Mouse (Mus musculus) forebrain, embryonic 14.5 days (tissue): ENCODE data around the gene Ccdc177. TPM values are rescaled to one million over a fixed set of nuclear protein-coding genes. Genes with fewer than 3 reads are reported as not detected.
A peak's percentile ranks its signal among the peaks of the same experiment; 100 is the strongest.

Experiments used
- ATAC-seq: fragments of 200-750 bp; cut with Nextera tagmentation; 2 replicates; pipeline ENCODE4 v1.8.0; 2017; ENCODE audit warnings: mild to moderate bottlenecking, moderate library complexity
- DNase-seq: peaks from one replicate; pipeline ENCODE4 v3.0.0-alpha.2; 2015; ENCODE audit warnings: low spot score
- H3K27ac ChIP-seq: fragments of 300-500 bp; sonication (generic); 2 replicates; pipeline ENCODE4 v1.5.1; 2014; ENCODE audit warnings: low read depth, mild to moderate bottlenecking, control low read depth, low read length, moderate library complexity
- H3K27me3 ChIP-seq: fragments of 300-500 bp; sonication (generic); replicated peaks from 2 replicates; pipeline ENCODE4 v1.6.1; 2014; ENCODE audit warnings: low read length, control low read depth, mixed read lengths; ENCODE audit not compliant: control insufficient read depth, insufficient read depth
- H3K36me3 ChIP-seq: fragments of 300-500 bp; sonication (generic); 2 replicates; pipeline ENCODE4 v1.6.1; 2014; ENCODE audit warnings: low read length, control low read depth; ENCODE audit not compliant: control insufficient read depth, insufficient read depth
- H3K4me1 ChIP-seq: fragments of 300-500 bp; sonication (generic); 2 replicates; pipeline ENCODE4 v1.6.1; 2014; ENCODE audit warnings: antibody characterized with exemption, low read length, control low read depth; ENCODE audit not compliant: control insufficient read depth, insufficient read depth
- H3K4me2 ChIP-seq: fragments of 300-500 bp; sonication (generic); 2 replicates; pipeline ENCODE4 v1.6.1; 2014; ENCODE audit warnings: mild to moderate bottlenecking, control low read depth, low read length
- H3K4me3 ChIP-seq: fragments of 300-500 bp; sonication (generic); 2 replicates; pipeline ENCODE4 v1.5.1; 2014; ENCODE audit warnings: low read depth, low read length, control low read depth
- H3K9ac ChIP-seq: fragments of 300-500 bp; sonication (generic); 2 replicates; pipeline ENCODE4 v1.6.1; 2014; ENCODE audit warnings: mild to moderate bottlenecking, low read length, control low read depth, moderate library complexity
- H3K9me3 ChIP-seq: fragments of 300-500 bp; sonication (generic); replicated peaks from 2 replicates; pipeline ENCODE4 v1.6.1; 2016; ENCODE audit warnings: low read length, control low read depth, mixed read lengths; ENCODE audit not compliant: control insufficient read depth
- WGBS: fragments of 180-500 bp; shearing (Covaris S2); extraction: QIAGEN DNeasy Blood & Tissue Kit; methylation state at CpG from one replicate; pipeline ENCODE4 v1.1.7; 2014; 5-methylcytosine and 5-hydroxymethylcytosine counted together
- polyA plus RNA-seq: library from polyadenylated mRNA; unstranded; fragments of >200 nt; fragmentation: Nextera tagmentation; extraction: Ambion mirVana; gene quantifications from 2 replicates; pipeline ENCODE4 v1.2.1, GENCODE M21; 2014

The Ccdc177 gene
- polyA plus RNA-seq, result 6.3 and 6.7 TPM in 2 replicates

- peaks cover 36% of the 10 kb centered on the region for H3K9me3 ChIP-seq
- WGBS, result under 1% methylated on average over 24 of the region's 24 CpGs
- H3K4me1 ChIP-seq, result peaks cover 5% of the 10 kb centered on the region
- H3K9ac ChIP-seq, result peak within 1 kb of the TSS; percentile 84
- no peaks in the 10 kb centered on the region for H3K27me3 ChIP-seq
- DNase-seq, result peak; percentile 94
- ATAC-seq, result peak; percentile 83
- H3K36me3 ChIP-seq, result peaks cover 37% of the 10 kb centered on the region
- H3K4me2 ChIP-seq, result peak within 1 kb of the TSS; percentile 66
- H3K4me3 ChIP-seq, result peak within 1 kb of the TSS; percentile 57
- peak within 1 kb of the TSS; percentile 98 for H3K27ac ChIP-seq
Measured at GRCm38 (mm10) chr12:80760396-80760801, at the start of gene Ccdc177. Gene Ccdc177, minus strand, starts transcription at chr12:80760687.

GRCm38 (mm10) chr12:80810005-80810404, 49.5 kb upstream of the Ccdc177 start:
- Histone ChIP-seq H3K4me1 (no peaks in the 10 kb centered on the region), H3K36me3 (no peaks in the 10 kb centered on the region), H3K4me2 (no peak overlapping the region), H3K9ac (no peak overlapping the region), H3K27me3 (no peaks in the 10 kb centered on the region), H3K4me3 (no peak overlapping the region), H3K9me3 (no peaks in the 10 kb centered on the region), H3K27ac (no peak overlapping the region)
- no peak for DNase-seq
- 46% methylated on average over 2 of the region's 2 CpGs for WGBS
- ATAC-seq, result no peak

GRCm38 (mm10) chr12:80807451-80808085, 47.1 kb upstream of the Ccdc177 start:
- WGBS, result 23% methylated on average over 2 of the region's 2 CpGs
- H3K4me3 ChIP-seq, result no peak overlapping the region
- H3K4me2 ChIP-seq, result no peak overlapping the region
- no peaks in the 10 kb centered on the region for H3K9me3 ChIP-seq
- H3K4me1 ChIP-seq, result peaks cover 8% of the 10 kb centered on the region
- no peaks in the 10 kb centered on the region for H3K36me3 ChIP-seq
- DNase-seq (no peak), ATAC-seq (no peak)
- no peak overlapping the region for H3K9ac ChIP-seq
- no peak overlapping the region for H3K27ac ChIP-seq
- no peaks in the 10 kb centered on the region for H3K27me3 ChIP-seq

GRCm38 (mm10) chr12:80804861-80805428, 44.5 kb upstream of the Ccdc177 start:
- H3K27me3 ChIP-seq, result no peaks in the 10 kb centered on the region
- 95% methylated on average over 6 of the region's 6 CpGs for WGBS
- no peak for ATAC-seq
- no peak overlapping the region for H3K4me2 ChIP-seq
- no peaks in the 10 kb centered on the region for H3K9me3 ChIP-seq
- H3K36me3 ChIP-seq, result no peaks in the 10 kb centered on the region
- no peak overlapping the region for H3K9ac ChIP-seq
- H3K4me1 ChIP-seq, result peaks cover 8% of the 10 kb centered on the region
- DNase-seq, result no peak
- H3K27ac ChIP-seq, result no peak overlapping the region
- no peak overlapping the region for H3K4me3 ChIP-seq

- H3K27ac ChIP-seq, result no peak overlapping the region
- WGBS, result 41% methylated on average over 3 of the region's 3 CpGs
Measured at GRCm38 (mm10) chr12:80803924-80804323, 43.4 kb upstream of the Ccdc177 start.

GRCm38 (mm10) chr12:80801443-80801842, 41.0 kb upstream of the Ccdc177 start:
- H3K9ac ChIP-seq, result no peak overlapping the region
- H3K4me2 ChIP-seq, result no peak overlapping the region
- no peak overlapping the region for H3K27ac ChIP-seq
- no peaks in the 10 kb centered on the region for H3K27me3 ChIP-seq
- H3K4me1 ChIP-seq, result peaks cover 13% of the 10 kb centered on the region
- no peak overlapping the region for H3K4me3 ChIP-seq
- no peak for ATAC-seq
- H3K36me3 ChIP-seq, result no peaks in the 10 kb centered on the region
- H3K9me3 ChIP-seq, result no peaks in the 10 kb centered on the region
- WGBS, result 94% methylated on average over 1 of the region's 1 CpGs
- DNase-seq, result no peak

More at GRCm38 (mm10) chr12:80803924-80804323, 43.4 kb upstream of the Ccdc177 start:
- DNase-seq (peak; percentile 67), ATAC-seq (no peak)
- Histone ChIP-seq H3K4me3 (no peak overlapping the region), H3K36me3 (no peaks in the 10 kb centered on the region), H3K4me2 (no peak overlapping the region), H3K9ac (no peak overlapping the region), H3K27me3 (no peaks in the 10 kb centered on the region), H3K9me3 (no peaks in the 10 kb centered on the region), H3K4me1 (peaks cover 8% of the 10 kb centered on the region)

- WGBS, result 94% methylated on average over 3 of the region's 3 CpGs
- no peak for ATAC-seq
Measured at GRCm38 (mm10) chr12:80800156-80800555, 39.7 kb upstream of the Ccdc177 start.

GRCm38 (mm10) chr12:80798271-80798670, 37.8 kb upstream of the Ccdc177 start:
- Histone ChIP-seq H3K4me1 (peaks cover 6% of the 10 kb centered on the region; the same call in 1 of the 2 replicates), H3K27me3 (no peaks in the 10 kb centered on the region), H3K36me3 (no peaks in the 10 kb centered on the region), H3K4me2 (no peak overlapping the region), H3K4me3 (no peak overlapping the region), H3K9ac (no peak overlapping the region), H3K27ac (no peak overlapping the region), H3K9me3 (no peaks in the 10 kb centered on the region)
- DNase-seq (peak; percentile 59), ATAC-seq (no peak)

More at GRCm38 (mm10) chr12:80800156-80800555, 39.7 kb upstream of the Ccdc177 start:
- Histone ChIP-seq H3K9me3 (no peaks in the 10 kb centered on the region), H3K4me2 (no peak overlapping the region), H3K4me3 (no peak overlapping the region), H3K27ac (no peak overlapping the region), H3K27me3 (no peaks in the 10 kb centered on the region), H3K36me3 (no peaks in the 10 kb centered on the region), H3K9ac (no peak overlapping the region), H3K4me1 (peaks cover 13% of the 10 kb centered on the region)
- no peak for DNase-seq
